25 mouse cellular contexts compared by ENCODE assay signal in the genomic region with DNA sequence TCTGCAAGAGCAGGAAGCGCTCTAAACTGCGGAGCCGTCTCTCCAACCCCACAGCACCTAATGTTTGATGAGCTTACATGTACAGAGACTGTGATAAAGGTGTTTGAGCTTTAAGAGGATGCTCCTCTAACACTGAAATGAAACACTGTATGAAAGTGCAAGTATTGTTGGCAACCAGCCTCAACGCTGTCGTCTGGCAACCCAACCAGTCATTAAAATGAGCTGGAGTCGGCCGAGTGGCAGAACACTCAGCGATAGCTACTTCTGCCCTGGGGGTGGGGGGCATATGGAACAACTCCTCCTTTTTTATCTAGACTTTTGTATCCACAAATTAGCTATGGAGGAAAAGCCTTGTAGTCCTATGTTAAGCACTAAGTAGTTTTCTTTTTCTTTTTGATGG. TPM values are rescaled to one million over a fixed set of nuclear protein-coding genes. Genes with fewer than 3 reads are reported as not detected.
DNase-seq lines count a peak whose midpoint lies in the region; ATAC-seq and TF ChIP-seq lines count a peak whose summit lies in the region.
"Had no signal": no experiment of that assay in that cellular context is flagged by ENCODE, and none has a peak within 500 bp of the region (broad histone marks: within the 10 kb centered on the region; RNA-seq: fewer than 3 reads in every experiment).

No protein-coding gene starts in this region.

- intact Hi-C loops in left cerebral cortex, postnatal 4 days (cut with DNase I) = no loop called here
- intact Hi-C loops in left cerebral cortex, postnatal 10 days (cut with DNase I) = no loop called here

- no peak overlapping the region for H3K4me2 ChIP-seq in forebrain, postnatal 0 days (ENCODE audit: low read depth)
- no peak overlapping the region for H3K4me2 ChIP-seq in forebrain, embryonic 16.5 days (ENCODE audit: low read length)
- H3K4me2 ChIP-seq: embryonic facial prominence, embryonic 13.5 days; forebrain, embryonic 15.5 days; heart, embryonic 11.5 days; hindbrain, embryonic 13.5 days; intestine, embryonic 15.5 days had no signal

- H3K9me3 ChIP-seq in forebrain, postnatal 0 days (ENCODE audit: low read length) = no peaks in the 10 kb centered on the region
- H3K9me3 ChIP-seq in forebrain, embryonic 16.5 days (ENCODE audit: control insufficient read depth, low read length) = no peaks in the 10 kb centered on the region
- H3K9me3 ChIP-seq: embryonic facial prominence, embryonic 13.5 days; forebrain, embryonic 10.5 days; forebrain, embryonic 15.5 days; hindbrain, embryonic 10.5 days; hindbrain, embryonic 13.5 days; intestine, embryonic 15.5 days had no signal

- TF ChIP-seq CTCF in forebrain, postnatal 0 days (IDR thresholded peaks at IDR 0.05; ENCODE audit: low read depth) = no peak

- H3K36me3 ChIP-seq in forebrain, postnatal 0 days (ENCODE audit: insufficient read depth) = peaks cover 3% of the 10 kb centered on the region; the same call in 1 of the 2 replicates
- peaks cover 5% of the 10 kb centered on the region; the same call in 1 of the 2 replicates for H3K36me3 ChIP-seq in forebrain, embryonic 16.5 days (ENCODE audit: control insufficient read depth, insufficient read depth)
- H3K36me3 ChIP-seq: forebrain, embryonic 15.5 days; intestine, embryonic 15.5 days had no signal

- DNase-seq in cerebellum, postnatal 10 days = peak; percentile 56 to 61
- no peak for DNase-seq in cerebellum, postnatal 4 days (ENCODE audit: low spot score in 2 of 2)
- DNase-seq in forebrain, postnatal 0 days = peak; percentile 31
- DNase-seq in left cerebral cortex, postnatal 4 days = peak; percentile 36
- DNase-seq in left cerebral cortex, postnatal 10 days (ENCODE audit: extremely low spot score in 1 of 2, low spot score in 2 of 2) = no peak
- DNase-seq in brain, adult 2 months (ENCODE audit: low read depth, low spot score) = peak; percentile 29
- DNase-seq in c-Kit-positive CD71-positive TER-119-positive erythroid progenitor cells, embryonic 14.5 days (ENCODE audit: low spot score) = no peak
- DNase-seq: adrenal gland, adult 8-10 months; adrenal gland, postnatal 25 days; cerebellum, adult 11-12 months; cerebellum, adult 8-10 months; cerebellum, postnatal 14 days; gastrocnemius, postnatal 25 days; heart, postnatal 36 days; kidney, adult 11 months had no signal

- H3K27ac ChIP-seq in forebrain, postnatal 0 days (ENCODE audit: low read depth, low read length) = no peak overlapping the region
- no peak overlapping the region for H3K27ac ChIP-seq in forebrain, embryonic 16.5 days (ENCODE audit: low read length)
- H3K27ac ChIP-seq: embryonic facial prominence, embryonic 13.5 days; forebrain, embryonic 10.5 days; forebrain, embryonic 15.5 days; hindbrain, embryonic 10.5 days; hindbrain, embryonic 13.5 days; intestine, embryonic 15.5 days had no signal

- H3K4me1 ChIP-seq in forebrain, postnatal 0 days (ENCODE audit: insufficient read depth) = 0 out of 2 replicates have a peak, but pooled peaks cover 4% of the 10 kb centered on the region
- H3K4me1 ChIP-seq in forebrain, embryonic 16.5 days (replicated peaks; ENCODE audit: control insufficient read depth, insufficient read depth, low read length) = peaks cover 11% of the 10 kb centered on the region
- H3K4me1 ChIP-seq: forebrain, embryonic 10.5 days; hindbrain, embryonic 10.5 days; intestine, embryonic 15.5 days had no signal

- no peaks in the 10 kb centered on the region for H3K27me3 ChIP-seq in forebrain, postnatal 0 days (ENCODE audit: insufficient read depth, low read length)
- H3K27me3 ChIP-seq in forebrain, embryonic 16.5 days (replicated peaks; ENCODE audit: control insufficient read depth, insufficient read depth, low read length) = no peaks in the 10 kb centered on the region
- H3K27me3 ChIP-seq: embryonic facial prominence, embryonic 13.5 days; forebrain, embryonic 15.5 days; hindbrain, embryonic 13.5 days; intestine, embryonic 15.5 days had no signal

- WGBS in forebrain, postnatal 0 days = 49% methylated on average over 8 of the region's 8 CpGs
- 50% methylated on average over 8 of the region's 8 CpGs for WGBS in forebrain, embryonic 16.5 days

- H3K4me3 ChIP-seq in forebrain, postnatal 0 days (ENCODE audit: low read depth, low read length) = no peak overlapping the region
- no peak overlapping the region for H3K4me3 ChIP-seq in forebrain, embryonic 16.5 days (replicated peaks; ENCODE audit: low read length)
- H3K4me3 ChIP-seq: embryonic facial prominence, embryonic 13.5 days; forebrain, embryonic 10.5 days; forebrain, embryonic 15.5 days; hindbrain, embryonic 10.5 days; hindbrain, embryonic 13.5 days; intestine, embryonic 15.5 days had no signal

- no peak overlapping the region for H3K9ac ChIP-seq in forebrain, postnatal 0 days
- H3K9ac ChIP-seq in forebrain, embryonic 16.5 days (replicated peaks; ENCODE audit: low read depth, low read length) = no peak overlapping the region
- H3K9ac ChIP-seq: embryonic facial prominence, embryonic 13.5 days; forebrain, embryonic 15.5 days; hindbrain, embryonic 13.5 days; intestine, embryonic 15.5 days had no signal

- ATAC-seq in forebrain, postnatal 0 days = no peak
- ATAC-seq in forebrain, embryonic 16.5 days = no peak
- ATAC-seq: activated CD4-positive, CD25-positive, alpha-beta regulatory T cell, adult 4 months; forebrain, embryonic 15.5 days; hindbrain, embryonic 16.5 days; intestine, embryonic 15.5 days had no signal

RNA-seq across cellular contexts. Expression of a gene that starts 40.2 kb away (rescaled TPM):
- total RNA-seq in forebrain, postnatal 0 days (2014; rRNA removed) = 39.8 and 49.9 TPM in 2 replicates
- 8.7 TPM in 2 replicates for polyA plus RNA-seq in forebrain, postnatal 0 days (2015; fragmentation: Nextera tagmentation; extraction: Ambion mirVana)
- polyA plus RNA-seq in forebrain, embryonic 16.5 days (2015; fragmentation: Nextera tagmentation; extraction: Ambion mirVana) = 11.4 and 12.6 TPM in 2 replicates
- 10 to 100 TPM; 32.3 to 35.3 TPM for total RNA-seq in left cerebral cortex, postnatal 4 days (2021)
- 10 to 100 TPM; 21.3 to 21.6 TPM for total RNA-seq in left cerebral cortex, postnatal 10 days (2021)

Comparison
In these comparisons a context has a peak if more than half of its experiments do, and no peak if none do; other contexts are left out.
1. DNase-seq: peak in cerebellum, postnatal 10 days (2 of 2), forebrain, postnatal 0 days (single experiment), left cerebral cortex, postnatal 4 days (single experiment) and brain, adult 2 months (single experiment); none in cerebellum, postnatal 4 days (0 of 2), left cerebral cortex, postnatal 10 days (0 of 2) and c-Kit-positive CD71-positive TER-119-positive erythroid progenitor cells, embryonic 14.5 days (single experiment).